Mouse (Mus musculus): ENCODE results near the gene Gramd4.

- TF ChIP-seq CTCF (IDR thresholded peaks at IDR 0.05; ENCODE audit: borderline replicate concordance, insufficient read depth, low read depth, low read length) (no peak), POLR2A (IDR thresholded peaks at IDR 0.05; ENCODE audit: borderline replicate concordance, insufficient read depth, low read length) (no peak)
These were observed 96.0 kb downstream of the Gramd4 start for GRCm38 (mm10) chr15:86153481-86153960.

All from cerebellum, adult 2 months (tissue).